Mouse (Mus musculus) kidney, adult 2 months (tissue): ENCODE measurements around the gene Atf7ip.

Experiments used
- CTCF ChIP-seq: fragments of 200-500 bp; conservative IDR thresholded peaks from 2 replicates; pipeline ENCODE4 v1.5.1; 2011; ENCODE audit warnings: low read depth, mild to moderate bottlenecking, control low read depth, low read length, moderate library complexity, mixed read lengths; ENCODE audit not compliant: insufficient read depth, insufficient read length
- POLR2A ChIP-seq: fragments of 200-500 bp; IDR thresholded peaks from one replicate; pipeline ENCODE4 v1.6.1; 2011; ENCODE audit warnings: low read depth, low read length, control low read depth

DNA sequence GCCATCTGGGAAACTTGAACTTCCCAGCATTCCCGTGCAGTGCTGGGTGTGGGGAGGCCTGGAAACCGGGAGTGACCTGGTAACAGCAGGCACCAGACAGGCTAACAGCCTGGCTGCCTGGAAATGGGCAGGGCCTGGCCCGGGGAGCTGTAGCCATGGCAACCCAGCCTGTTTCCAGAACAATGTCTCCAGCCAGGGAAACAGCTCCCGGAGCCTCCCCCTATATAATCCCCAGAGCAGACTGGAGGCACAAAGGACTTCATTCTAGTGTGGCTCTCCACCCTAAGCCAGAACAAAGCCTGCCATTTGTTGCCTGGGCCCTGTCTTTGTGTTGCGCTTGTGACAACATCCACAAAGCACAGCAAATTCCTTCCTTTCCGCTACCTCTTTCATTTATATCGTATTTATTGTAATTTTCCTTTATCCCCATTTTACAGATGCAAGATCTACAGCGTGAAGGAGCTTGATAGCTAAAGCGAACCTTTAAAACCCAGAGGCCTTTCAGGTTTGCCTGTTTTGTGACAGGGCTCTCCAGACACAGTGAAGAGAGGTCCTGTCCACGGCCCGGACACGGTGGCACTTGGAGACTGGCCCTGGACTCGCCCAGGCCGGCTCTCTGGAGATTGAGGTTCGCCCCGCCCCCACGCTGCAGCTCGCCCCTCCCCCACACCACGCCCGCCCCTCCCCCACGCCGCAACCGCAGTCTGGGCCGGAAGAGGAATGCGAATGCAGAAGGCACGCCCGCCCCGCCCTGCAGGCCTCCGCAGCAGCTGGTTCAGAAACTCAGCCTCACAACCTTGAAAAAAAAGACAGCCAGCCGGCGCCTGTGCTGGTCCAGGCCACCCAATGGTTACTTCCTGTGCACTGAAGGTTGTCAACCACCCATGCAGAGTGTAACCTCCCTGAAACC is 35.4 kb upstream of the Atf7ip start:
- TF ChIP-seq CTCF (no peak), POLR2A (no peak)
